Mouse (Mus musculus): ENCODE data around the gene Olfr935. TPM values are rescaled to one million over a fixed set of nuclear protein-coding genes. Genes with fewer than 3 reads are reported as not detected.

The Olfr935 gene
- not detected in 2 replicates for polyA plus RNA-seq (2016; fragmentation: Nextera tagmentation; extraction: Ambion mirVana)

GRCm38 (mm10) chr9:38999583-38999982, at the start of gene Olfr935:
TSS of gene Olfr935 (minus strand) at chr9:38999683.
- Histone ChIP-seq H3K4me3 (no peak within 1 kb of the TSS), H3K27ac (no peak within 1 kb of the TSS), H3K27me3 (ENCODE audit: poor library complexity, severe bottlenecking) (no peaks in the 10 kb centered on the region), H3K9me3 (no peaks in the 10 kb centered on the region), H3K36me3 (replicated peaks) (no peaks in the 10 kb centered on the region), H3K4me1 (no peaks in the 10 kb centered on the region)
- 87% methylated on average over 2 of the region's 2 CpGs for WGBS
- DNase-seq (ENCODE audit: extremely low spot score, low spot score) = no peak

- Histone ChIP-seq H3K36me3 (replicated peaks) (no peaks in the 10 kb centered on the region), H3K9me3 (no peaks in the 10 kb centered on the region), H3K27ac (no peak within 1 kb of the TSS), H3K27me3 (ENCODE audit: poor library complexity, severe bottlenecking) (no peaks in the 10 kb centered on the region), H3K4me3 (no peak within 1 kb of the TSS), H3K4me1 (no peaks in the 10 kb centered on the region)
- no peak for DNase-seq (ENCODE audit: extremely low spot score, low spot score)
- WGBS = 87% methylated on average over 1 of the region's 1 CpGs
Observed at GRCm38 (mm10) chr9:39023277-39023676, 23.8 kb upstream of the Olfr935 start, which contains the start of gene Olfr146. TSS of gene Olfr146 (minus strand) at chr9:39023377.

- Histone ChIP-seq H3K4me1 (no peaks in the 10 kb centered on the region), H3K27ac (no peak within 1 kb of the TSS), H3K27me3 (ENCODE audit: poor library complexity, severe bottlenecking) (no peaks in the 10 kb centered on the region), H3K36me3 (replicated peaks) (no peaks in the 10 kb centered on the region), H3K4me3 (no peak within 1 kb of the TSS), H3K9me3 (no peaks in the 10 kb centered on the region)
- WGBS = 91% methylated on average over 2 of the region's 2 CpGs
- no peak for DNase-seq (ENCODE audit: extremely low spot score, low spot score)
Observed at GRCm38 (mm10) chr9:38988215-38988614, 11.3 kb downstream of the Olfr935 start, which contains the start of gene Olfr934. TSS of gene Olfr934 (minus strand) at chr9:38988315.

GRCm38 (mm10) chr9:38972013-38972412, 27.5 kb downstream of the Olfr935 start, which contains the start of gene Olfr933:
TSS of gene Olfr933 (plus strand) at chr9:38972313.
- DNase-seq (ENCODE audit: extremely low spot score, low spot score) = no peak
- Histone ChIP-seq H3K36me3 (replicated peaks) (no peaks in the 10 kb centered on the region), H3K9me3 (no peaks in the 10 kb centered on the region), H3K27me3 (ENCODE audit: poor library complexity, severe bottlenecking) (no peaks in the 10 kb centered on the region), H3K4me3 (no peak within 1 kb of the TSS), H3K27ac (no peak within 1 kb of the TSS), H3K4me1 (no peaks in the 10 kb centered on the region)
- WGBS = 89% methylated on average over 4 of the region's 4 CpGs

GRCm38 (mm10) chr9:38954124-38954416, 45.4 kb downstream of the Olfr935 start:
- H3K4me1 ChIP-seq = no peaks in the 10 kb centered on the region
- H3K9me3 ChIP-seq = no peaks in the 10 kb centered on the region
- H3K36me3 ChIP-seq (replicated peaks) = no peaks in the 10 kb centered on the region
- no peak for DNase-seq (ENCODE audit: extremely low spot score, low spot score)
- no peak overlapping the region for H3K27ac ChIP-seq
- WGBS = 85% methylated on average over 4 of the region's 4 CpGs
- H3K27me3 ChIP-seq (ENCODE audit: poor library complexity, severe bottlenecking) = no peaks in the 10 kb centered on the region
- no peak overlapping the region for H3K4me3 ChIP-seq

GRCm38 (mm10) chr9:38953401-38954123, 45.9 kb downstream of the Olfr935 start:
- no peak for DNase-seq (ENCODE audit: extremely low spot score, low spot score)
- Histone ChIP-seq H3K36me3 (replicated peaks) (no peaks in the 10 kb centered on the region), H3K27me3 (ENCODE audit: poor library complexity, severe bottlenecking) (no peaks in the 10 kb centered on the region), H3K9me3 (no peaks in the 10 kb centered on the region), H3K4me3 (no peak overlapping the region), H3K27ac (no peak overlapping the region), H3K4me1 (no peaks in the 10 kb centered on the region)
- 88% methylated on average over 7 of the region's 7 CpGs for WGBS

Small RNAs within 50 kb of the gene (microRNA-seq; reads per million reads assigned to microRNA genes)
- not detected for gene Gm25529

Other genes with a start within 250 kb of the Olfr935 start
- gene Olfr920, start 247.4 kb downstream of the Olfr935 start, polyA plus RNA-seq (2016; fragmentation: Nextera tagmentation; extraction: Ambion mirVana) = not detected in 2 replicates
- gene Olfr921, start 226.6 kb downstream of the Olfr935 start, polyA plus RNA-seq (2016; fragmentation: Nextera tagmentation; extraction: Ambion mirVana) = not detected in 2 replicates
- gene Olfr922, start 185.1 kb downstream of the Olfr935 start, polyA plus RNA-seq (2016; fragmentation: Nextera tagmentation; extraction: Ambion mirVana) = not detected in 2 replicates
- not detected in 2 replicates for gene Olfr923, start 173.1 kb downstream of the Olfr935 start, polyA plus RNA-seq (2016; fragmentation: Nextera tagmentation; extraction: Ambion mirVana)
- not detected in 2 replicates for gene Olfr924, start 155.2 kb downstream of the Olfr935 start, polyA plus RNA-seq (2016; fragmentation: Nextera tagmentation; extraction: Ambion mirVana)
- not detected in 2 replicates for gene Olfr26, start 144.6 kb downstream of the Olfr935 start, polyA plus RNA-seq (2016; fragmentation: Nextera tagmentation; extraction: Ambion mirVana)
- not detected in 2 replicates for gene Olfr926, start 122.6 kb downstream of the Olfr935 start, polyA plus RNA-seq (2016; fragmentation: Nextera tagmentation; extraction: Ambion mirVana)
- not detected in 2 replicates for gene Olfr930, start 69.9 kb downstream of the Olfr935 start, polyA plus RNA-seq (2016; fragmentation: Nextera tagmentation; extraction: Ambion mirVana)
- not detected in 2 replicates for gene Olfr933, start 27.4 kb downstream of the Olfr935 start, polyA plus RNA-seq (2016; fragmentation: Nextera tagmentation; extraction: Ambion mirVana)
- not detected in 2 replicates for gene Olfr934, start 11.4 kb downstream of the Olfr935 start, polyA plus RNA-seq (2016; fragmentation: Nextera tagmentation; extraction: Ambion mirVana)
- gene Olfr146, start 23.7 kb upstream of the Olfr935 start, polyA plus RNA-seq (2016; fragmentation: Nextera tagmentation; extraction: Ambion mirVana) = not detected in 2 replicates
- gene Olfr937, start 65.3 kb upstream of the Olfr935 start, polyA plus RNA-seq (2016; fragmentation: Nextera tagmentation; extraction: Ambion mirVana) = not detected in 2 replicates
- not detected in 2 replicates for gene Olfr938, start 79.2 kb upstream of the Olfr935 start, polyA plus RNA-seq (2016; fragmentation: Nextera tagmentation; extraction: Ambion mirVana)
- not detected in 2 replicates for gene Olfr27, start 128.4 kb upstream of the Olfr935 start, polyA plus RNA-seq (2016; fragmentation: Nextera tagmentation; extraction: Ambion mirVana)
- not detected in 2 replicates for gene Olfr943, start 166.6 kb upstream of the Olfr935 start, polyA plus RNA-seq (2016; fragmentation: Nextera tagmentation; extraction: Ambion mirVana)
- not detected in 2 replicates for gene Olfr944, start 202.2 kb upstream of the Olfr935 start, polyA plus RNA-seq (2016; fragmentation: Nextera tagmentation; extraction: Ambion mirVana)